Mouse (Mus musculus) layer of hippocampus, postnatal 10 days (tissue): ENCODE measurements around the gene Lmo7. TPM values are rescaled to one million over a fixed set of nuclear protein-coding genes. Genes with fewer than 3 reads are reported as not detected.

Experiments
- DNase-seq, 2 experiments: peaks; one replicate each; pipeline ENCODE4 v3.0.0; 2021; ENCODE audit warnings: low spot score in 2 of 2
- long read RNA-seq: library from polyadenylated mRNA; stranded (forward); transcript quantifications from one replicate; pipeline ENCODE4 v2.0.0, GENCODE M21; 2023
- total RNA-seq, 2 experiments: library from RNA; stranded (reverse); gene quantifications; 2 replicates each; pipeline ENCODE4 v1.2.3; 2021

The Lmo7 gene
- total RNA-seq = 100 to 1,000 TPM; 117 TPM
- long read RNA-seq, full-length matches to known transcripts = 1 of 20 reads
- long read RNA-seq, partial matches to known transcripts = 9 of 20 reads
- long read RNA-seq, other reads (novel, unspliced or antisense) = 10 of 20 reads

- DNase-seq = peak; percentile 21 to 41
Observed at GRCm38 (mm10) chr14:101729237-101729971, at the start of gene Lmo7, which contains the start of gene Gm9922. TSS of gene Lmo7 (plus strand) at chr14:101729957. TSS of gene Gm9922 (minus strand) at chr14:101729814.

- no peak for DNase-seq
Observed at GRCm38 (mm10) chr14:101687696-101688095, 42.1 kb upstream of the Lmo7 start.

GRCm38 (mm10) chr14:101688406-101688805 lies 41.4 kb upstream of the Lmo7 start:
- DNase-seq = no peak

- no peak for DNase-seq
Observed at GRCm38 (mm10) chr14:101704479-101704878, 25.3 kb upstream of the Lmo7 start.

GRCm38 (mm10) chr14:101707088-101707487 lies 22.7 kb upstream of the Lmo7 start:
- no peak for DNase-seq

- no peak for DNase-seq
Observed at GRCm38 (mm10) chr14:101714414-101714813, 15.3 kb upstream of the Lmo7 start.

GRCm38 (mm10) chr14:101729972-101730692 lies 375 bp downstream of the Lmo7 start:
- no peak for DNase-seq

- DNase-seq = no peak
Observed at GRCm38 (mm10) chr14:101733542-101734303, 4.0 kb downstream of the Lmo7 start.

- DNase-seq = no peak
Observed at GRCm38 (mm10) chr14:101737501-101737900, 7.7 kb downstream of the Lmo7 start.

- DNase-seq = no peak
Observed at GRCm38 (mm10) chr14:101746635-101747034, 16.9 kb downstream of the Lmo7 start.

- no peak for DNase-seq
Observed at GRCm38 (mm10) chr14:101747811-101748210, 18.1 kb downstream of the Lmo7 start.

GRCm38 (mm10) chr14:101748436-101748835 lies 18.7 kb downstream of the Lmo7 start:
- no peak for DNase-seq

- DNase-seq = no peak
Observed at GRCm38 (mm10) chr14:101750910-101751309, 21.2 kb downstream of the Lmo7 start.

- DNase-seq = no peak
Observed at GRCm38 (mm10) chr14:101755425-101755824, 25.7 kb downstream of the Lmo7 start.

GRCm38 (mm10) chr14:101762267-101762666 lies 32.5 kb downstream of the Lmo7 start:
- DNase-seq = no peak

GRCm38 (mm10) chr14:101763762-101764295 lies 34.1 kb downstream of the Lmo7 start:
- no peak for DNase-seq

GRCm38 (mm10) chr14:101771336-101771735 lies 41.6 kb downstream of the Lmo7 start:
- no peak for DNase-seq

GRCm38 (mm10) chr14:101771756-101772155 lies 42.0 kb downstream of the Lmo7 start:
- DNase-seq = no peak

GRCm38 (mm10) chr14:101774631-101775030 lies 44.9 kb downstream of the Lmo7 start:
- DNase-seq = peak in 1 of 2 experiments; percentile 19

- DNase-seq = no peak
Observed at GRCm38 (mm10) chr14:101776296-101777128, 46.8 kb downstream of the Lmo7 start.
